Mouse (Mus musculus): ENCODE measurements around the gene Gde1.
A peak's percentile ranks its signal among the peaks of the same experiment; 100 is the strongest.

Gene Gde1

DNA sequence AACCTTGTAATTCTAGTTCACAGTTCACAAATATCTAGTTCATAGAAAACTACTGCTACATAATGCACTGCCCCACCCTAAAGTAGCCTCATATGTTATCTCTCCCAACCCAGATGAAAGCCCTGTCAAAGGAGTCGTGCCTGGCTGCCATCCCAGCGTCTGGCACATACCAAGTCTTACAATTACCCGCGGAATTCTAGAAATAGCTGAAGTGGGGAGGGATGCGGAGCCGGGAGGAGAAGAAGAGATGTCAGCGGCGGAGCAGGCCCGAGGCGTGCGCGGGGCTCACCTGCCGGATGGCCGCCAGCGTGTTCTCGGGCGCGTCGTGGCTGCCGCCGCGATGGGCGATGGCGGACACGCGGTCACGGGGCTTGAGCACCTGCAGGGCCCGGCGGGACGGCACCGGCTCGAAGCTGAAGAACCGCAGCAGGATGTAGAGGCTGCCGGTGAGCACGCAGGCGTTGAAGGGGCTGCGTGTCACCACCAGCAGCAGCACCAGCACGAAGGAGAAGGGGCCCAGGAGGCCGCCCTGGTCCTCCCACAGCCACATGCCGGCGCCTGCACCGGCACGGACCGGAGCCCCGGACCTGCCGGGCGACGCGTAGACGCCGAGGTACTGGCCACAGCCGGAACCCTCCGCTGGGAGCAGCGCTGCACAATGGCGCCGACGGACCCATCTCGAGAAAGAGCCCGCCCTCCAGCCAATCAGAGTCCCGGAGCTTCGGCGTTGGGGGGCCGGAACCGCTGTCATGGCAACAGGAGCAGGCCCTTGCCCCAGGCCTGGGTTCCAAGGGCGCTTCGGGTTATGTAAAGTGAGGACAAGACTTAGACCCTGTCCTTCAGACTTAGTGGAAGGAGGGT lies at the start of gene Gde1:
Gene Gde1, minus strand, starts transcription at position 678 of the 861 bp plus-strand sequence.
- DNase-seq (ENCODE audit: low read depth, low spot score) = peak; percentile 78

DNA sequence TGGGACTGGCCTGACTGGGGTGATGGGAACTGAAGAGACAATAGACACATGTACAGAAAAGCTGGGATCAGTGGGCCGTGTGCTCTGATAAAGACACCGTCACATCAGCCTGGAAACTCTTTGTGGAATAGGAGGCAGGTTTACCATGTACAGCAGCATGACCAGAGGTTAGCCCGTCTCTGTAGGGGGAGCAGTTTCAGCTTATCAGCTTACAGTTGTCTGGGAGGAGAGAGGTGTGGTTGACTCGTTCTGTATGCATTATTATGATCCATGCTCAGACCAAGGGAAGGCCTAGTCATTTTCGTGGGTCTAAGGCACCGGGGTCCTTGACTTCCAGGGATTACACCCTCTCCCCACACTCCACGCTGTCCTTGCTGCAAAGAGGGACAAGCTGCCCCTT lies 46.0 kb upstream of the Gde1 start:
- DNase-seq (ENCODE audit: low read depth, low spot score) = no peak

DNA sequence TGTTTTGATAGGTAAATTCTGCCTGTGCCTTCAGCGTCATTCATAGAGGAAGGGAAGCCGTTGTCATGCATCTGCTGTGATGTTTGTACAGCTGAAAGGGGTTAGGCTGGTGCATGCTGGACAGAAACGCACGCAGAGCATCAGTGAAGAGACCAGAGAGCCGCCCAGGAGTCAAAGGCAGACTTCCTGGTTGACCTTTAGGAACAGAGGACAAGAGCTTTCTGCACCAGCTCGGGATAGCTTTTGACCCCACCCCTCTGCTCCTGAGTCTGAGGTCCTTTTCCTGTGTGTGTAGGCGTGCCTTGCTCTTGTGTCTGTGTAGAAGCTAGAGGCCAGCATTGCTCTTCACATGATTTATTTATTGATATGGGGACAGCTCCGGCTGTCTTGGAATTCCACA lies 44.1 kb upstream of the Gde1 start:
- no peak for DNase-seq (ENCODE audit: low read depth, low spot score)

DNA sequence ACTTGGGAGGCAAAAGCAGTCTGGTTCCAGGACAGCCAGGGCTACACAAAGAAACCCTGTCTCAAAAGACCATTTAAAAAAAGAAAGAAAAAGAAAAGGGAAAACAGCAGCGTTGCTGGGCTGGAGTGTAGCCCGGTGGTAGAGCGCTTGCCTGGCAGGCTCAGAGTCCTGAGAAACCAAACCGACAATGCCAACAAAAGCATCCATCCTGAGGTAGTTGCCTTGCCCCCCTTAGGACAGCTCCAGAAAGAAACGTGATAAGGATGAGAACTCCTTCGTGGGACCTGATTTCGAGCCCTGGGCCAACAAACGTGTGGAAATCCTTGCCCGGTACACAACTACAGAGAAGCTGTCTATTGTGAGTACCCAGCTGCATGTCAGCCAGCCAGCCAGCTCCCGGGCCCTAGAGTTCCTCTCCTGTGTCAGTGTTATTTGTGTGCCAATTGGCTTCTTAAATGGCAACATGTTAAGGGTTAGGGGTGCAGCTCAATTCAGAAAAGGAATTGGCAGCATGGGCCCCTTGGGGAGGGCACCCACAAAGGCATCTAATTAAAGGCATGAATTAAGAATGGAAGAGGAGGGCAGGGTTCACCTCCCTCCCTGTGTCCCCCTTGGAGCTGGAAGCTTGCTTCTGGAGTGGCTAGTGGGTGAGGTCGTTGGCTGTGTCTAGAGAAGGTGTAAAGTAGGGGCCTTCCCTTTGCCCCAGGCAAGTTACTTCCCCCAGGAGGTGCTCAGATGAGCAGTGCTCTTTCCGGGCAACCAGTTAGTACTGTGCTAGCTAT lies 42.5 kb upstream of the Gde1 start:
- no peak for DNase-seq (ENCODE audit: low read depth, low spot score)

DNA sequence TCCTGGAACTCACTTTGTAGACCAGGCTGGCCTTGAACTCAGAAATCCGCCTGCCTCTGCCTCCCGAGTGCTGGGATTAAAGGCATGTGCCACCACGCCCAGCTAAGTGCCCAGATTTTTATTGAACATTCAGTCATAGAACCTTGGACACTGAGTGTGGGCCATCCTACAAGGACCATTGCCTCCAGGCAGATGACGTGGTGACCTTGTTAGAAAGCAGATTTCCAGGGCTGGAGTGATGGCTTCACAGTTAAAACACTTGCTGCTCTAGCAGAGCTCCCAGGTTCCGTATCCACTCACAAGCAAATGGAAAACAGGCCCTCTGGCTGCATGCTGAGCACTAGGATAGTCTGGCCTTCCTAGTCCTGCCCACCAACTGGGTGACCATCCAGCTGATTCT lies 39.2 kb upstream of the Gde1 start:
- no peak for DNase-seq (ENCODE audit: low read depth, low spot score)

DNA sequence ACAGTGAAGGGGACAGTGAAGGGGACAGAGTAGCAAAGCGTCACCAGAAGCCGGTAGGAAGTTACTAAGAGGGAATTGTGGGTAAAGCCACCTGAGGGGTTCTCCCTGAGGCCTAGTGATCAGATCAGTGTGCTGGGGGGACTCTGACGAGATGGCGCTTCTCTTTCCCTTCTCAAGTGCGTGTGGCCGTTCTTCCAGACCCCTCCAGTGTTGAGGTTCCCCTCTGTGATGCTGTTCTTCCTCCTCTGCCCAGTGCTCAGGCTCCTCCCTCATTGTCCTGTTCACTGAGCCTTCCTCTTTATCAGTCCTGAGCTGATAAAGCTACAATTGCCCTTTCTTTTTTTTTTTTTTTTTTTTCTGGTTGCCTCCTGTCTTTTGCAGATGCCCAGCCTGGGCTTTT lies 36.7 kb upstream of the Gde1 start:
- no peak for DNase-seq (ENCODE audit: low read depth, low spot score)

DNA sequence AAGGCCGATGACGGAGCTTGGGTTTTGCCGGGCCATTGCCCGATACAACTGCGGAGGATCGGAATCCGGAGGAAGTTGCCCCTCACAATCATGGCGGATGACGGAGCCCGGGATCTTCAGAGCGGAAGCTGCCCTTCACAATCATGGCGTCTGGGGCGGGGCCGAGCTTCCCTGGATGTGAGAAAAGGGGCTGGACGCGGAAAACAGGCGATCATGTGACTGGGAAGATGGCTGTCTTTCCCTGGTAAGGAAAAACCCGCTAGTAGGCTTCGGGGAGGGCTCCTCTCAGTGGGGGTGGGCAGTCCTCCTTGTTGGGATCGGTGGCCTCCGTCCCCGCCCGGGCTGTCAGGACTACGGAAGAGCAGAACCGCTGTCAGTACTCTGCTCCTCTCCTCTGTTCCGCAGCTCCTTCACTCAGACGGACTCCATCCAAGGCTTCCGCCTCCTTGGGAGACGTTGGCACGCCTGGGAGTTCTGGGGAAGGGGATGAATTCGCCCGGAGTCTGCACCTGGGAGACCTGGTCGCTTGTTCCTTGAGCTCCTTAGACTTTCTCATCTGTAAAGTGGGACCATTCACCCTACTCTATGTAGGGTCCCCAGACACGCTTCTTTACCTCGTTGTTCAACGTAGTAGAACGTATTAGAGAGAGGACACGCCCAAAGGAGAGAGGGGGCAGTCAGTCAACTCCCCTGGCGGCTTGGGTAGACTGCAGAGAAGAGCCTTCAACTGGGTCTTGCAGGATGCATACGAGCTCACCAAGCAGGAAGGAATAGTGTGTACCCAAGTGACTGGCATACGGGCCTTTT lies 35.2 kb upstream of the Gde1 start:
- DNase-seq (ENCODE audit: low read depth, low spot score) = peak; percentile 96

DNA sequence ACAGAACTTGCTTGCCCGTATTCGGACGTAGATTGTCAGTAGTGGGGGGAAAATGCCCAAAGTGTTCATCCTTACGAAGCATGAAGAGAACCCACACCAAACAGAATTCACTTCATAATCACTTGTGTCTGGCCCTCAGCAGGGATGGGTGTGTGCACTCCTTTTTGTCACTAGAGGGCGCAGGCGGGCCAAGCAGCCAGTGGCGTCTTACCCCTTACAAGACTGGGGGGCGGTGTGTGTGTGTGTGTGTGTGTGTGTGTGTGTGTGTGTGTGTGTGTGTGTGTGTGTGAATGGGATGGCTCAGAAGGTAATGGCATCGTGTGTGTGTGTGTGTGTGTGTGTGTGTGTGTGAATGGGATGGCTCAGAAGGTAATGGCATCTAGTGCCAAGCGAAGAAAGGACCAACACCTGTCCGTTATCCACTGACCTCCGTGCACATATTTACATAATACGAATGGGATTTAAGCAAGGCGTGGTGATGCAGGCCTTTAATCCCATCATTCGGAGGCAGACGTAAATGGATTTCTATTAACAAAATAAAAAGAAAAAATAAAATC lies 34.5 kb upstream of the Gde1 start, which contains the start of gene Vps35l:
Gene Vps35l, plus strand, starts transcription at position 252 of the 557 bp plus-strand sequence.
- peak; percentile 75 for DNase-seq (ENCODE audit: low read depth, low spot score)

DNA sequence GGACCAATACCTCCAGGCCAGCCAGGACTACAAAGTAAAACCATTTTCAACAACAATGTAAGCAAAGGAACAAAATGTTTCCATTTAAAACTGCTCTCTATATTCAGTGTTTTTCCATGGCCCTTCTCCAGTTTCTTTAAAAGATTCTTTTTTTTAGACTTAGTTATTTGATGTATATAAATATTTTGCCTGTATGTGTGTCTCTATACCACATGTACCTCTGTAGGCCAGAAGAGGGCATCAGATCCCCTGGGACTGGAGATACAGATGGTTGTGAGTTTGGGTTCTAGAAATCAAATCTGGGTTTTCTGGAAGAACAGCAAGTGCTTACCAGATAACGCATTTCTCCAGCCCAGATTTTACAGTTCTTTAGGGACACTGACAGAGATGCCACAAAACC lies 33.2 kb upstream of the Gde1 start:
- DNase-seq (ENCODE audit: low read depth, low spot score) = no peak

DNA sequence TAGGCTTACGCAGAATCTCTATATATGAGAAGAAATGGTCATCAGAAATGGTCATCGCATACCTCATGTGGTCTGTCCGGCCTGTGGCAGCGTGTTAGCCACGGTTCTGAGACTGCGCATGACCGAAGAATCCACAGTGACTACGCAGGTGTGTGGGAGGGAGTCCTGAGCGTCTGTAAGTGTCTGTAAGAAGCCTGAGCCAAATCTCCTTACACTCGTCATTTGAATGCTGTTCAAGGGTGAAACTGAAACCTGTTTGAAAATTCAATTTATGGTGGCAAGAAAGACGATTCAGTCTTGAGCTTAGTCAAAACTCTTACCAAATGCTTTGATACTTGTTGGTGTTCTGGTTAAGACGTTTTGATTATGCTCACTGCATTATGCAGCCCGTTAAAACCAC lies 27.6 kb upstream of the Gde1 start:
- DNase-seq (ENCODE audit: low read depth, low spot score) = no peak

DNA sequence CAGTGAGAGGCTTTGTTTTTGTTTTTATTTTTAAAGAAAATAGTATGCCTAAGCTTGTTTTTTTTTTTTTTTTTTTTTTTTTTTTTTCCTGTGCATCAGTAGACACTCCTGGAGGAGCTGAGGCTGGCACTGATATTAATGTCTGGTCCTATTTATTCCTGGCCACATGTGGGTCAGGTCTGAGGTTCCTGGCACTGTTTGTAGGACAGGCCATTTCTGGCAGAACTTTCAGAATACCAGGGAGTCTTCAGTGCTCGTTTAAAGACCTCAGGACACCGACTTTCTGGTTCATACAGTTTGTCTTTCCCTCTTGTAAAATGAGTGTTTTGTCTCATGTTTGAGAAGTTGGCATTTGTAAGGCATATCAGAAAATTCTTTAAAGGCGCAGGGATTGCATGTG lies 26.2 kb upstream of the Gde1 start:
- DNase-seq (ENCODE audit: low read depth, low spot score) = no peak

DNA sequence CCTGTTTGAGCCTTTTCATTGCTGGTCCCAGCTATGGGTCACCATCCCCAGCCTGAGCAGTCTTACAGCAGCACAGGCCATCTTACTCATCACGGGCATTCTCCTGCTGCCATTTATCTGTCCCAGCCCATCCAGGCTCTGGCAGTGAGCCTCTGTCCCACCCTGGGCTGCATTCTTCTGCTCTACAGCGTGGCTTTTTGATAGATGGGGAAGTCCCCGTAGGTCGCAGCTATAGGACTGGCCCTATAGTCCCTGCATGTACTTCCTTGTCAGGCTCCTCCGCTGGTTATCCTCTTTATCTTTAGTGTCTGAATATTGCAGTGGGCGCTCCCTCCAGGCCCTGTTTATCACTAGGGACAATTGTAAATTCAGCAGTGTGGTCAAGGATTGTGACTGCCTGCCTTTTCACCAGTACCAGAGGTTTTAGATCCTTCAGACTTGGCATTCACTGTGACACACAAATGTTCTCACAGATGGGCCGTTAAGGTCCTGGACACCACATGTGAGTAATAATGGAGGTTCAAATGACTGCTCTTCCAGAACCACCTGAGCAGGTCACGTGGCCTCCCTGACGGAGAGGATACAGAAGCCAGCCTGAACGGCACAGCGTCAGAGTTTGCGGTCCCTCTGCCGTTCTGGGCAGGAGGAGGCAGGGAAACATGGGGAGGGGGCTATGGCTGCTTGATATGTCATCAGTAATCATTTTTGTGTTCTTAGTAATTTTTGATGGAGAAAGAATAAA lies 23.4 kb upstream of the Gde1 start:
- DNase-seq (ENCODE audit: low read depth, low spot score) = no peak

DNA sequence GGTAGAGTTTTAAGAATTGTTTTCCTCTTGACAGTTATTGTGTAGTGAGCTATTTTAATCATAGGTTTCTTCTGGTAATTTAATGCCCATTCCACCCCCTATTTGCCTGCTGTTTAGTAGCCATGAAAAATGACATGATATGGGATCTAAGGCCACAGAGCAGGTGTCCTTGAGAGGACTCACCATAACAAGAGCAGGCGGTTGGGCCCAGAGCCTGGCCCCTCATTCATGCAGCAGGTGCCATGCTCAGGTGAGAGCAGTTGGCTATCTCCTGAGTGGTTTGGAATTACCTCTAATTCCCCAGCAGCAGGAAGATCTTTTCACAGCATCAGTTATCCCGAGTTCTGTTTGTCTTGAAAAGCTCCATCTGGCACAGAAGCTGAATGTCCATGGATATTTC lies 19.9 kb upstream of the Gde1 start:
- DNase-seq (ENCODE audit: low read depth, low spot score) = no peak

DNA sequence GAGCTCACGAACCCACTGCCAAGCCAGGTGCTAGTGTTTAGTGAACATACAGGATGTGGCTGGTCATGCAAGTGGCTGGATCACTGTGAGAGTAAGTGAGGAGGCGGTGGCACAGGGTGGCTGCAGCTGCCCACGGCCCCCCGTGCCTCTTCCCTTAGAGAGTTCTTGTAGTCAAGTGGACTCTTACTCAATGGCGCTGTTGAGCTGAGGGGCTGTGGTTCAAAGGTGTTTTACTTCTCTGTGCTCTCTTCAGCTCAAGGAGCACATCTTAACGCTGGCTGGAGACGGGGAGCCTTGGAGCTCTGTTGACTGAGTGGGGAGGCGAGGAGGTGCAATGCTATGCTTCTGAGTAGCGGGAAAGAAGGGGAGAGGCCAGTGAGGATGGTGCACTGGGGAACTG lies 18.3 kb upstream of the Gde1 start:
- no peak for DNase-seq (ENCODE audit: low read depth, low spot score)

DNA sequence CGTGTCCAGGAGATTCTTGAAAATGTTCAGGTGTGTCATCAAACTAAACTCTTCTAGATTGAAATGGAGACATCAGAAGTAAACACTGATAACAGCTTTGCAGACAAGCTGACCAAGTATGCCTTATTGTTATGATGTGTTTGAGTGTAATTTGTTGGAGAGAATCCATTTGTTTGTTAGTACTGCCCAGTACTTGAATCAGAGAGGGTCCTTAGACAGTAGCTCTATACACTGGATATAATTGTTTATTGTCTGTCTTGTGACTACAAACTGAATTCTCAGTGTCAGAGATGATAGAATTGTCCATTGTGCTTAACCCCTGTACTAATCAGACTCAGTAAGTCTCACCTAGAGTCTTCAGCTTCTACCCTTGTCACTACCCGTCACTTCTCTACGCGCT lies 12.5 kb upstream of the Gde1 start:
- DNase-seq (ENCODE audit: low read depth, low spot score) = no peak

DNA sequence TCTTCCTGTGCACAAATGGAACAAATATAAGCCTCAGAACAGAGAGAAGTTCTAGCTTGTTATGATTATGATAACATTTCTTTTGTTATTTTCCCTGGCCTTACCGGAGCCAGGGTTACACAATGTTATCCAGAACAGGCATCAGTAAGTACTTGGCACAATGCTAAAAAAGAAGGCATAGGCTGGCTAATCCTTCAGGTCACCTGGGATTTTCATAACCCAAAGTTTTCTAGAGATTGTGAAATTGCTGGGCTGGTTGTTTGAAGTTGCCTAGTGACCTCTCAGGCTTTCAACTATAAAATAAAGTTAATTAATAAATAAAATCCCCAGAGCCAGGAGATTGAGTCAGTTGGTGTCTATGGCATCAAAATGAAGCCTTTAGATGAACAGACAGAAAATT lies 9.3 kb upstream of the Gde1 start:
- no peak for DNase-seq (ENCODE audit: low read depth, low spot score)

DNA sequence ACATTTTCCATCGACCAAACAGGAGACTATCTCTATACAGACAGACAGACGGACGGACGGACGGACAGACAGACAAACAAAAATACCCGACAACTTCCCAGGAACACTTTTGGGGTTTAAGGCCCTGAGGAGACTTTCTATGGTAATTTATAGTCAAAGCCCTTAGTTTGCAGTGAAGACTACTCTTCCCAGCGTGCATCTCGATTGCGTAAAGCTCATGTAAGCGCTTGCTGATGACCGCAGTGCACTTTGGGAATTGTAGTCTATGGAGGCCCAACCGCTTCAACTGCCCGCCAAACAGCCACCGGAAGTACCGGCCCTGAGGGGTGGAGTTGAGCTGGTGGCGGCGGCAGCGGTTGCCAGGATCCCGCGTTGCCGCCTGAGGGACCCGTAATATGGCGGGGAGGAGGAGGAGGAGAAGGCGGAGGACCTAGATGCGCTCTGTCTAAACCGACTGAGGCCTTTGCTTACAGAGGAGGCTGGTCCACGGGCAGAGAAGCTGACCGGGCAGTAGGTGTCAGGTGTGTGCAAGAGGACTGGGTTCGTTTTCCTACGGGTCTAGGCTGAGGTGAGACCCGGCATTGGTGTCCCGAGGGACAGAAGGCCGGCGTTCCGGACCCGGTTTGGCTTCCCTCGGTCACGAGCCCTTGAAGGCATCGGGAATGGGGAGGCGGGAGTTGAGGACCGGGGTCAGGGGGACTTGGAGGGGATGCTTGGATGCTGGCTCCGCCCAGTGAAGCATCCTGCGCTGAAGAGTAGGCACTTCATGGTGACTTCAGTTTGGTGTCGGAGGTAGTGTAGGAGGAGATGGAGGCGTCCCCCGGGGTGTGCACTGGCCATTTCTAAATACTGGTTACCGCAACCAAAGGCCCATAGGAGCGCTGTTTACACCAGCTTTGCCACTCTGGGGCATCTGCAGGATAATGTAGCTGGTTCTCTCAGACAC lies 6.9 kb upstream of the Gde1 start, which contains the start of gene Ccp110:
Gene Ccp110, plus strand, starts transcription at position 325 of the 946 bp plus-strand sequence.
- DNase-seq (ENCODE audit: low read depth, low spot score) = peak; percentile 94

DNA sequence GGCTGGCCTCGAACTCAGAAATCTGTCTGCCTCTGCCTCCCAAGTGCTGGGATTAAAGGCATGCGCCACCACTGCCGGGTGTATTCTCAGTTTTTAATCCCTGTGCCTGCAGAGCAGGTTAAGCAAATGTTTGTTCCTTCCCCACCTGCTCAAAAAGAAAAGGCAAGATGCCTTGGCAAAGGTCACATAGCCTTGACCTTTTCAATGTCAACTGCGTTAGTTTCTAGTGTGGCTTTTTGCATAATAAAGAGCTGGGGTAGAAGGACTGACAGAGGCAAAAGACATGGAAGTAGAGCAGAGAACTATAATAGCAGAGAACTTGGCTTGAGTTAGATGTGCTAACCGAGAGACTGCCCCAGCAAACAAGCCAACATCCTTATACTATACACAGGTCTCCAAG lies 5.2 kb upstream of the Gde1 start:
- DNase-seq (ENCODE audit: low read depth, low spot score) = no peak

DNA sequence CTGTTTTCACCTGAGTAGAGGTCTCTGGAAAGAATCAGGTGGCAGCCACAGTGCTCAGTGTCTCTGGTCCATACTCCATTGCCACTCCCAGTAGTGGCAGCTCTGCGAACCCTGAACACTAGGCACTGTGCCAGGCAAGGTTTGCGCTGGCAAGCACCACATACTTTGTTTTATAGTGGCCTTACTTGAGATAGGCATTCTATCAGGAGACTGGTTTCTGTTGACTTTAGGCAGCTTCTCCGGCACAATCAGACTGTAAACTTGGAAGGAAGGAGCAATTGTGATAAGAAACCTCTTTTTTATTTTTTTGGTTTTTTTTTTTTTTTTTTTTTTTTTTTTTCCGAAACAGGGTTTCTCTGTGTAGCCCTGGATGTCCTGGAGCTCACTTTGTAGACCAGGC lies 2.4 kb upstream of the Gde1 start:
- no peak for DNase-seq (ENCODE audit: low read depth, low spot score)

DNA sequence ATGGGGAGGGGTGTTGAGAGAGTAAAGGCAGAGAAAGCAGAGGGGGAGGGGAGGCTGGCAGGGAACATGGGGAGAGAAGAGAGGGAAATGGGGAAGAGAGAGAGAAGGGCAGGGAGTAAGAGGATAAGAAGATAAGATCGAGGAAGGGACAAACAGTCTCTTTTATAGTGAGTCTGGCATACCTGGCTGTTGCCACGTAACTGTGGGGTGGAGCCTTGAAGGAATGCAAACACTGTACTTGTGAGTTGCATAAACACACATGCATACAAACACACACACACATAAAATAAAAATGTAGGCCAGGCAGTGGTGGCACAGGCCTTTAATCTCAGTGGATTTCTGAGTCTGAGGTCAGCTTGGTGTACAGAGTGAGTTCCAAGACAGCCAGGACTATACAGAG lies 1.6 kb upstream of the Gde1 start:
- DNase-seq (ENCODE audit: low read depth, low spot score) = no peak

Measured in retina, postnatal 7 days (tissue).